Mouse (Mus musculus): ENCODE results near the gene Ccno. TPM values are rescaled to one million over a fixed set of nuclear protein-coding genes. Genes with fewer than 3 reads are reported as not detected.

Ccno gene
- polyA plus RNA-seq, 1 experiment from 2014 or later, result 0.17 TPM

DNA sequence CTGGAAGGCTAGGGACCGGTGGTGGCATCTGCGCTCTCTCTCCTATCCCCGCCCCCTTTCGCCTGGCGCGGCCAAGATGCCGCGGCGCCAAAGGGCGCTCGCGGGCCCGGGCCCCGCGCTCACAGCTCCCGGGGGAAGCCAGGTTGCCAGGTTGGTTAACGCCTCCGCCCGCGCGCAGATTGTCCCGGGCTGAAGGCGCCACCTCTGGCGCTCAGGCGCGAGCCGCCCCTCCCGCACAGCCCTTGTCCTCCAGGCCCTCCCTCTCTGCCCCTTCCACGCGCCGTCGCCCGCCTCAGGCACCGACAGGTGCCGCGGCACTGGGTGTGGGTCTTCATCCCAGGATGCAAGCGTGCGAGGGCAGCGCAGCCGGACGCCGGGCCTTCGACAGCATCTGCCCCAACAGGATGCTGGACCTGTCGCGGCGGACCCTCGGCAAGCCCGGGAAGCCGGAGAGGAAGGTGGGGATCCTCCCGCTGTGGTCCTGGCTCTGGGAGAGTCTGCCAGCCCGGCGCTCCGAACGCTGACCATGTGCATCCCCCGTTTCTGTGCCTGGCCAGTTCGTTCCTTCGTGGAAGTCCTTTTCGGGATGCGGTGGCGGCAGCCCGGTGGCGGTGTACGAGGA is 6.0 kb downstream of the Ccno start, which contains the start of gene Mcidas:
Gene Mcidas, plus strand, starts transcription at position 315 of the 622 bp plus-strand sequence.
- Histone ChIP-seq H3K27ac (replicated peaks; ENCODE audit: low read depth, low read length) (no peak within 1 kb of the TSS), H3K4me1 (ENCODE audit: control insufficient read depth, insufficient read depth, low read length) (peaks cover 9% of the 10 kb centered on the region), H3K4me3 (ENCODE audit: low read depth, low read length) (peak within 1 kb of the TSS; percentile 36), H3K27me3 (ENCODE audit: control insufficient read depth, insufficient read depth, low read length) (peaks cover 88% of the 10 kb centered on the region), H3K36me3 (replicated peaks; ENCODE audit: control insufficient read depth, insufficient read depth, low read depth, low read length) (no peaks in the 10 kb centered on the region), H3K9me3 (replicated peaks; ENCODE audit: control insufficient read depth, low read length) (no peaks in the 10 kb centered on the region), H3K4me2 (ENCODE audit: low read depth, low read length) (peak within 1 kb of the TSS; percentile 79), H3K9ac (replicated peaks; ENCODE audit: low read length) (no peak within 1 kb of the TSS; the same call in 1 of the 2 replicates)
- peak; percentile 23 for DNase-seq (ENCODE audit: low spot score)
- peak; percentile 29; the same call in 1 of the 2 replicates for ATAC-seq (replicated peaks; ENCODE audit: insufficient number of reproducible peaks, low FRiP score, low TSS enrichment, low read depth)
- under 1% methylated on average over 56 of the region's 63 CpGs for WGBS

- ATAC-seq (replicated peaks; ENCODE audit: insufficient number of reproducible peaks, low FRiP score, low TSS enrichment, low read depth), result peak; percentile 65
- Histone ChIP-seq H3K4me1 (ENCODE audit: control insufficient read depth, insufficient read depth, low read length) (peaks cover 9% of the 10 kb centered on the region), H3K36me3 (replicated peaks; ENCODE audit: control insufficient read depth, insufficient read depth, low read depth, low read length) (no peaks in the 10 kb centered on the region), H3K27ac (replicated peaks; ENCODE audit: low read depth, low read length) (no peak overlapping the region), H3K27me3 (ENCODE audit: control insufficient read depth, insufficient read depth, low read length) (peaks cover 86% of the 10 kb centered on the region), H3K4me3 (ENCODE audit: low read depth, low read length) (peak overlapping the region; percentile 36), H3K4me2 (ENCODE audit: low read depth, low read length) (peak overlapping the region; percentile 79), H3K9ac (replicated peaks; ENCODE audit: low read length) (no peak overlapping the region; the same call in 1 of the 2 replicates), H3K9me3 (replicated peaks; ENCODE audit: control insufficient read depth, low read length) (no peaks in the 10 kb centered on the region)
- DNase-seq (ENCODE audit: low spot score), result peak; percentile 72
- under 1% methylated on average over 25 of the region's 25 CpGs for WGBS
Observed at GRCm38 (mm10) chr13:112994191-112994590, 6.6 kb downstream of the Ccno start.

DNA sequence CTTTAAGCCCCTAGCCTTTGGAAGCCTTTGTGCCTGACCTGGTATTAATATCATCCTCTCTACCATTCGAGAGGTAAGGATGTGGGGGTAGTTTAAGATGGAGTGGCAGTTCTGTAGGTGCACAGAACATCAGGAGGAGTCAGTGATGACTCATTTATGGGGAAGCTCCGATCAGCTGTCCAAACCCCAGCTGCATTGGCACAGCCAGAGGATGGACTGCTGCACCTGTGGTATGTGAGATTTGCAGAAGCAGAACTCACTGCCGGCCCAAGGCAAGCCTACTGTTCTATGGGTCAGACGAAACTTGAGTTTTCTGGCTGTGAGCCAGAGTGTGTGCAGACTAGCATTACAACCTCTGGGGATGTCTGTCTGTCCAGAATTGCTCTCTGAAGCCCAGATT is 8.8 kb downstream of the Ccno start:
- WGBS, result 56% methylated on average over 4 of the region's 4 CpGs
- DNase-seq (ENCODE audit: low spot score) (no peak), ATAC-seq (replicated peaks; ENCODE audit: insufficient number of reproducible peaks, low FRiP score, low TSS enrichment, low read depth) (no peak)
- H3K9ac ChIP-seq (replicated peaks; ENCODE audit: low read length), result no peak overlapping the region
- H3K9me3 ChIP-seq (replicated peaks; ENCODE audit: control insufficient read depth, low read length), result no peaks in the 10 kb centered on the region
- H3K4me3 ChIP-seq (ENCODE audit: low read depth, low read length), result no peak overlapping the region
- H3K36me3 ChIP-seq (replicated peaks; ENCODE audit: control insufficient read depth, insufficient read depth, low read depth, low read length), result no peaks in the 10 kb centered on the region
- H3K27me3 ChIP-seq (ENCODE audit: control insufficient read depth, insufficient read depth, low read length), result peaks cover 68% of the 10 kb centered on the region
- H3K4me1 ChIP-seq (ENCODE audit: control insufficient read depth, insufficient read depth, low read length), result peaks cover 9% of the 10 kb centered on the region
- H3K27ac ChIP-seq (replicated peaks; ENCODE audit: low read depth, low read length), result no peak overlapping the region
- no peak overlapping the region for H3K4me2 ChIP-seq (ENCODE audit: low read depth, low read length)

DNA sequence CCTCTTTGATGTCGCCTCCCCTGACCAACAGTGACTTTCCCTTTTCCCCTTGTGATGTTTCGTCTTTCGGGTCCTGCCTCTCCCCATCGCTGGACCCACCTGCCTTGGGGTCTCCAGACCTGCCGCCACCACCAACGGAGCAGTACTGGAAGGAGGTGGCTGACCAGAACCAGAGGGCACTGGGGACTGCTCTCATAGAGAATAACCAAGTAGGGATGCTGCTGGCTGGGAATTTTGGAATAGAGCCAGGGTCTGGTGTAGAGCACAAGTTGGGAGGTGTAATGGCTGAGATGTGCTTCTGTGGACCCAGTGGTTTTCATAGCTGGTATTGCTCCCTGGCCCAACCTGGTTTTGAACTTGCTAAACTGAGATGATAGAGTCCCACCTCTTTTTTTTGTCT is 9.8 kb downstream of the Ccno start:
- H3K9me3 ChIP-seq (replicated peaks; ENCODE audit: control insufficient read depth, low read length), result no peaks in the 10 kb centered on the region
- no peak overlapping the region for H3K27ac ChIP-seq (replicated peaks; ENCODE audit: low read depth, low read length)
- ATAC-seq (replicated peaks; ENCODE audit: insufficient number of reproducible peaks, low FRiP score, low TSS enrichment, low read depth), result no peak
- H3K4me3 ChIP-seq (ENCODE audit: low read depth, low read length), result no peak overlapping the region
- H3K27me3 ChIP-seq (ENCODE audit: control insufficient read depth, insufficient read depth, low read length), result peaks cover 64% of the 10 kb centered on the region
- no peak for DNase-seq (ENCODE audit: low spot score)
- 71% methylated on average over 6 of the region's 6 CpGs for WGBS
- no peak overlapping the region for H3K9ac ChIP-seq (replicated peaks; ENCODE audit: low read length)
- no peak overlapping the region for H3K4me2 ChIP-seq (ENCODE audit: low read depth, low read length)
- H3K4me1 ChIP-seq (ENCODE audit: control insufficient read depth, insufficient read depth, low read length), result peaks cover 9% of the 10 kb centered on the region
- H3K36me3 ChIP-seq (replicated peaks; ENCODE audit: control insufficient read depth, insufficient read depth, low read depth, low read length), result no peaks in the 10 kb centered on the region

DNA sequence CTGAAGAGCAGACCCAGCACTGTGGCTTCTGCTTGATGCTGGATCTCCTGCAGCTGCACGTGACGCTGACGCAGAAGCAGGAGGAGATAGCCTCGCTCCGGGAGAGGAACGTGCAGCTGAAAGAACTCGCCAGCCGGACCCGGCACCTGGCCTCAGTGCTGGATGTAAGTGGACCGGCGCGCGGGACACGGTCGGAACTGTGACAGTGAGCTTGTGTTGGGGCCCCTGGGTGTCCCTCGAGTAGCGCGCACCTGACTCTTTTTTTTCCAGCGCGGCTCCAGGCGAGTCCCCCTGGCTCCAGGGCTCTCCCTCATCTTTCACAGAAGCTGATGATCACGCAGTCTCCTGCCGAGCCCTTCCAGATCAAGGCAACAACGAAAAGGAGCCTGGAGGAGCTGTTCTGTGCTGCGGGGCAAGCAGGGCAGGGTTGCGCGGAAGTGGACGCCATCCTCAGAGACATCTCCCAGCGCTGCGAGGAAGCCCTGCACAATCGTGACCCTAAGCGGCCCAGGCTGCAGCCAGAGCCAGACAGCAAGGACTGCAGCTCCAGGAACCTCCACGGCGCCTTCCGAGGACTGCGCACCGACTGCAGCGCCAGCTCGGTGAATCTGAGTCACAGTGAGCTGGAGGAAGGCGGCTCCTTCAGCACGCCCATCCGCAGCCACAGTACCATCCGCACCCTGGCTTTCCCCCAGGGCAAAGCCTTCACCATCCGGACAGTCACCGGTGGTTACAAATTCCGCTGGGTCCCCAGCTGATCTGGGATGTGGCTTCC is 11.0 kb downstream of the Ccno start:
- peak overlapping the region; percentile 39 for H3K4me3 ChIP-seq (ENCODE audit: low read depth, low read length)
- H3K9me3 ChIP-seq (replicated peaks; ENCODE audit: control insufficient read depth, low read length), result no peaks in the 10 kb centered on the region
- H3K27ac ChIP-seq (replicated peaks; ENCODE audit: low read depth, low read length), result no peak overlapping the region
- H3K4me2 ChIP-seq (ENCODE audit: low read depth, low read length), result peak overlapping the region; percentile 85
- DNase-seq (ENCODE audit: low spot score) (peak; percentile 52), ATAC-seq (replicated peaks; ENCODE audit: insufficient number of reproducible peaks, low FRiP score, low TSS enrichment, low read depth) (no peak)
- peaks cover 6% of the 10 kb centered on the region for H3K4me1 ChIP-seq (ENCODE audit: control insufficient read depth, insufficient read depth, low read length)
- H3K27me3 ChIP-seq (ENCODE audit: control insufficient read depth, insufficient read depth, low read length), result peaks cover 53% of the 10 kb centered on the region
- no peaks in the 10 kb centered on the region for H3K36me3 ChIP-seq (replicated peaks; ENCODE audit: control insufficient read depth, insufficient read depth, low read depth, low read length)
- under 1% methylated on average over 46 of the region's 46 CpGs for WGBS
- H3K9ac ChIP-seq (replicated peaks; ENCODE audit: low read length), result peak overlapping the region; percentile 52

- no peak for ATAC-seq (replicated peaks; ENCODE audit: insufficient number of reproducible peaks, low FRiP score, low TSS enrichment, low read depth)
- 78% methylated on average over 3 of the region's 3 CpGs for WGBS
- Histone ChIP-seq H3K27me3 (ENCODE audit: control insufficient read depth, insufficient read depth, low read length) (peaks cover 39% of the 10 kb centered on the region), H3K4me2 (ENCODE audit: low read depth, low read length) (no peak overlapping the region), H3K4me1 (ENCODE audit: control insufficient read depth, insufficient read depth, low read length) (no peaks in the 10 kb centered on the region; the same call in 1 of the 2 replicates), H3K36me3 (replicated peaks; ENCODE audit: control insufficient read depth, insufficient read depth, low read depth, low read length) (no peaks in the 10 kb centered on the region), H3K9ac (replicated peaks; ENCODE audit: low read length) (no peak overlapping the region), H3K4me3 (ENCODE audit: low read depth, low read length) (no peak overlapping the region), H3K27ac (replicated peaks; ENCODE audit: low read depth, low read length) (no peak overlapping the region), H3K9me3 (replicated peaks; ENCODE audit: control insufficient read depth, low read length) (no peaks in the 10 kb centered on the region)
- no peak for DNase-seq (ENCODE audit: low spot score)
Observed at GRCm38 (mm10) chr13:113000090-113000489, 12.5 kb downstream of the Ccno start.

GRCm38 (mm10) chr13:113000576-113001318 is 13.1 kb downstream of the Ccno start:
- H3K27ac ChIP-seq (replicated peaks; ENCODE audit: low read depth, low read length), result no peak overlapping the region
- ATAC-seq (replicated peaks; ENCODE audit: insufficient number of reproducible peaks, low FRiP score, low TSS enrichment, low read depth), result 0 out of 2 replicates have a peak, but pooled peaks have one; percentile 59
- DNase-seq (ENCODE audit: low spot score), result peak; percentile 33

More at GRCm38 (mm10) chr13:113000576-113001318, 13.1 kb downstream of the Ccno start:
- Histone ChIP-seq H3K27me3 (ENCODE audit: control insufficient read depth, insufficient read depth, low read length) (peaks cover 34% of the 10 kb centered on the region), H3K9me3 (replicated peaks; ENCODE audit: control insufficient read depth, low read length) (no peaks in the 10 kb centered on the region), H3K36me3 (replicated peaks; ENCODE audit: control insufficient read depth, insufficient read depth, low read depth, low read length) (no peaks in the 10 kb centered on the region), H3K4me3 (ENCODE audit: low read depth, low read length) (no peak overlapping the region), H3K4me2 (ENCODE audit: low read depth, low read length) (no peak overlapping the region), H3K9ac (replicated peaks; ENCODE audit: low read length) (no peak overlapping the region), H3K4me1 (ENCODE audit: control insufficient read depth, insufficient read depth, low read length) (no peaks in the 10 kb centered on the region; the same call in 1 of the 2 replicates)
- WGBS, result 62% methylated on average over 9 of the region's 9 CpGs

Data from embryonic facial prominence, embryonic 11.5 days (tissue).